Mouse (Mus musculus) brain, adult 2 months (tissue): Measurements from ENCODE around the gene Acvr1b.
A peak's percentile ranks its signal among the peaks of the same experiment; 100 is the strongest.

Experiments
- DNase-seq: peaks from one replicate; pipeline ENCODE4 v3.0.0; 2011; ENCODE audit warnings: low read depth, low spot score

Acvr1b gene

DNA sequence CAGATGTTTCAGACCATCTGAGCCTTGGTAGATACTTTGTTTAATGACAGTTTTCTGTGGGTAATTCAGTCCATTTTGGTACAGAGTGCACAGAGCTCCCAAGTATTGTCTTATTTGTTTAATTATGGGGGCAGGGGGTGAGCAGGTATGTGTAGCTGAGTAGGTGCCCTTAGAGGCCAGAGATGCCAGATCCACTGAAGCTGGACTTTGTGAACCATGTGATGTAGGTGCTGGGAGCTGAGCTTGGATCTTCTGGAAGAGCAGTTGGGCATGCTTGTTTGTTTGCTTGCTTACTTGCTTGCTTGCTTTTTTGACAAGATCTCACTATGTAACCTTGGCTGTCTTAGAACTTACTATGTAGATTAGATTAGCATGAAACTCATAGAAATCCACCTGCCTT, 23.1 kb downstream of the Acvr1b start:
- DNase-seq: no peak

DNA sequence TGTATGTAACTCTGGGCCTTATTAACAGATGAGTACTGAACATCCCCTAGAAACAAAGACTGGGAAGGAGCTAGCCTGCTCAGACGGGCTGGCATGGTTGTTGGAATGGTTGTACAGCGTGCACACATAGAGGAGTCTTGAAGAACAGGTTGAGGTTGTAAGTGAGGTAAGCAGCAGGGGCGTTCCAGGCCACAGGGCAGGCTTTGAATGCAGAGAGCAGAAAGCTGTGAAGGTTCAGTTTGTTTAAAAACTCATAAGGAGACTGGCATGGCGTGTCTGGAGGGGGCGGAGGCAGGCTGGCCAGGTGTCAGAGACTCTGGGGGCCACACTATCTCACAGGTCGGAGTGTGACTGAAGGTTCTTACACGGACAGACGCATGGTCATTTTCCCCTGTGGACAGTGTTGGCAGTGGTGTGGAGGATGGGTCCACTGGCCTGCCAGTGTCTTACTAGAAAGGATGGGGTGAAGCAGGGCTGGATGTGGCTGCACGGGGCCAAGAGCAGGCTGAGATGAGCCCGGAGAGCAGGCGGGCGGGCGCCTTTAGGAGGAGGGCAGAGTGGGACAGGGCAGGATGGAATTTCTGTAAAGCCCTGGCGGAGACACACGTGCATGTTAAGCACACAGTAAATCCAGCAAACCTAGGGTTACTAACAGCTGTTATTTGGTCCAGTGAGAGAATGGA, 23.8 kb downstream of the Acvr1b start:
- DNase-seq: no peak

DNA sequence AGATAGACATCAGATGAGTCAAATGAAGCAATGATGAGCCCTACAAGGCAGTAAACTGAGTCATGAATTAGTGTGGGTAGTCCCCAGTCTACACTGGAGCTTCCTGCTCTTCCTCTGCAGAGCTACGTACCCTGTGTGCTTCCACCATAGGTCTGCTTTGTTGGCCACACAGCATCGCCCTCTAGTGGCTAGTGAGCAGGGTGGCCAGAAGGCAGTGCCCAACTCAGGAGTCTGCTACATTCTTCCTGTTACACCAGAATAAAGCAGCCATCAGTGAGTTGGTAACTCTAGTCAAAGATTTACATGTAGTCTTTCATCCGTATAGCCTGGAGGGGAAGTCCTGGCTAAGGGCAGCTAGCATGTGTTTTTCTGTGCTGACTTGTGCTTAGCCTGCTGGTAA, 24.4 kb downstream of the Acvr1b start:
- DNase-seq: peak; percentile 90

DNA sequence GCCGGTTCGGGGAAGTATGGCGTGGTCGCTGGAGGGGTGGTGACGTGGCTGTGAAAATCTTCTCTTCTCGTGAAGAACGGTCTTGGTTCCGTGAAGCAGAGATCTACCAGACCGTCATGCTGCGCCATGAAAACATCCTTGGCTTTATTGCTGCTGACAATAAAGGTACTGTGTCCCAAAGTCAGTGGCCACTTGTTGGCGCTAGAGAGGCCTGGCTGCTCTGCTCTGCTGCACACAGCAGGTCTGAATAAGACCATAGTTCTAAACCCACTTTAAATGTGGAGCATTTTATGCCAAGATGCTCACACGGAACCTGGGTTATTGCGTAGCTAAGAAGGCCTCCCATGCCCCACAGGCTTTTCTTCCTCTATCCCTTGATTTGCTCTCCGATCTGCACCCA, 25.0 kb downstream of the Acvr1b start:
- no peak for DNase-seq

DNA sequence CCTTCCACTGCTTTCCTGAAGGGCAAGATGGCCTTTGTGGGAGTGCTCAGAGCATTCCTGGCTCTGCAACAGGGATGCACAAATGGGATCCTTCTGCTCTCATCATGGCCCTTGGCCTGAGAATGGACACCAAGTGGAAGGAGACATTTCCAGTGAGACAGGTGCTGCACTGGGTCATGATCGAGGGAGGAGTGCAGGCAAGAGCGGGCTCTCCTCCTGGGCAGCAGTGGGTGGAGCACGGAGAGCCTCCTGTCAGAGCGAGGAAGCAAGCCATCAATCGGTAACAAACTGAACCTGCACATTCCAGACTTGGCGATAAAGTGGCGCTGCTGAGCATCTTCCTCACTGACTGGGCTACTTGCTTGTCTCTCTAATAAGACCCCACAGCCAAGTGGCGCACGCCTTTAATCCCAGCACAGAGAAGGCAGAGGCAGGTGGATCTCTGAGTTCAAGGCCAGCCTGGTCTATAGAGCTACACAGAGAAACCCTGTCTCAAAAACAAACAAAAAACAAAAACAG, 27.0 kb downstream of the Acvr1b start:
- peak; percentile 54 for DNase-seq

DNA sequence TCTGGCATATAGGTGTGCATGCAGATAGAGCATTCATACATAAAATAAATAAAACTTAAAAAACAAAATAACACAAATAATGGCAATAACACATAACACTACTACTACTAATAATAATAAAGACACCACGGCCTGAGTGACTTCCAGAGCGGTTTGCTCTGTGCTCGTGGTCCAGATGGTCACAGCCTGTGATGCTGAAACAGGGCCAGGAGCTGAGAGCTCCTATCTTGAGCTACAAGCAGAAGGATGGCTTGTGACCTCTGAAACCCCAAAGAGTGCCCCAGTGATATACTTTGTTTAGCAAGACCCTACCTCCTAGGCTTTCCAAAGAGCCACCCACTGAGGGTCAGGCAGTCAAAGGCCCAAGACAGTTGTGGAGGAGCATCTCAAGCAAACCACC, 27.5 kb downstream of the Acvr1b start:
- peak; percentile 89 for DNase-seq

DNA sequence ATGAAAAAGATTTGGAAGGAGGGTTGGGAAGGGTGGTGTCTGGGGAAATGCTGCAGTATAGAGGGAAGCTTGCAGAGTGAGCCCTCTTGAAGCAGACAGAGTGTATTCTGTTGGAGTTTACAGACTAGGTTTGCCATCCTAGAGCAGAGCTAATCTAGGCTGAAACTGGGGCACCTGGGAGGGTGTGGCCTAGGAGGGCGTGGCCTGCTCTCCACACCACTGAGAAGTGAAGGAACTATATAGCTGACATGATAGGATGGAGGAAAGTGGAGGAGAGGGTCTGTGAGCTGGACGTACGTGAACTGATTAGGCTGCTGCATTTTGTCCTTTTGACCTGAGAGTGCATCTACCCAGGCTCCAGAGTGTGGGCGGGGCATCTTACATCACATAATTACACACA, 29.8 kb downstream of the Acvr1b start:
- DNase-seq: no peak

DNA sequence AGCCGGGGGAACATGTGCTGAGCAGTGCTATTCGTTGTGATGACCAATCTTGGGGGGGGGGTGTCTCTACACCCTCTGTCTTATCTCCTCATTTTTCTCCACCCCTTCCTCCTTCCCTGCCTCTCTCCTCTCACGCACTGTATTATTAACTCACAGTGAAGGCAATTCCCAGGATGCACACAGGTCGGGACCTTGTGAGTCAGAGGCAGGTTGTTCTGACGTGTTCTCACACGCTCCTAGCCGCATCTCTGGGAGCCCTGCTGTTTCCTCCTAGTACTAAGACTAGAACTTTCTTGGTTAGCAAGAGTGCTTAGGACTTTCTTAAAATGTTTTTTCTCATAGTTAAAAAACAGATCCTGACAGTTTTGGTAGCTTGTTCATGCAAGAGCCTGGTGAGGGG, 30.9 kb downstream of the Acvr1b start:
- DNase-seq: no peak

DNA sequence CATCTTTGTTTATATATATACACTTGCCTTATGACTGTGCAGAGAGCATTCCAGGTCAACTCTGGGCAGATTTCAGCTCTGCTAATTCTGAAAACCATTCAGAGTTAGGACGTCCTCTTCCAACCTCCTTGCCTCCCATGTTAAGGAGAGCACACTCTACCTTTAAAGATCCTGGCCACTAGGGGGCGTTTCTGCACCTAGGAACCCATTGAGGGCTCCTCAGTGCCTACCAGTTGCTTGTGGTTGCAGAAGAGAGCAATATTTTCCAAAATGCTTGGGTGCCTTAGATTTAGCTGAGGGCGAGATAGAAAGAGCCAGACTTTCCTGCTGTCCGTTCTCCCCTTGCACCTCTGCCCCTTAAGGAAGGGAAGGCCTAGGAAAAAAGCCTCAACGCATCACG, 36.4 kb downstream of the Acvr1b start:
- DNase-seq: peak; percentile 86

DNA sequence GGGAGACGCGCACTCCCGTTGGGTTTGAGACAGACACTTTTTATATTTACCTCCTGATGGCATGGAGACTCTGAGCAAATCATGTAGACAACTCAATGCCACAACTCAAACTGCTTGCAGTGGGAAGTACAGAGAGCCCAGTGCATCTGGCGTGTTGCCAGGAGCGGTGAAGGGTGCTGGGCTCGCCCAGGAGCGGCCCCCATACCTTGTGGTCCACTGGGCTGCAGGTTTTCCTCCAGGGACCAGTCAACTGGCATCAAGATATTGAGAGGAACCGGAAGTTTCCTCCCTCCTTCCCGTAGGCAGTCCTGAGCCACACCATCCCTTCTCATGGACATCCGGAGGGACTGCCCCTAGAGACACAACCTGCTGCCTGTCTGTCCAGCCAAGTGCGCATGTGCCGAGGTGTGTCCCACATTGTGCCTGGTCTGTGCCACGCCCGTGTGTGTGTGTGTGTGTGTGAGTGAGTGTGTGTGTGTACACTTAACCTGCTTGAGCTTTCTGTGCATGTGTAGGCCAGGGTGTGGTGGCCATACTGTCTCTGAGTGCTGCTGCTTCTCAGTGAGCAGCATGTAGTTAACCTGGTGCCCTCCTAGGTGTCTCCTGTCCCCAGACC, 37.2 kb downstream of the Acvr1b start:
- DNase-seq: no peak

DNA sequence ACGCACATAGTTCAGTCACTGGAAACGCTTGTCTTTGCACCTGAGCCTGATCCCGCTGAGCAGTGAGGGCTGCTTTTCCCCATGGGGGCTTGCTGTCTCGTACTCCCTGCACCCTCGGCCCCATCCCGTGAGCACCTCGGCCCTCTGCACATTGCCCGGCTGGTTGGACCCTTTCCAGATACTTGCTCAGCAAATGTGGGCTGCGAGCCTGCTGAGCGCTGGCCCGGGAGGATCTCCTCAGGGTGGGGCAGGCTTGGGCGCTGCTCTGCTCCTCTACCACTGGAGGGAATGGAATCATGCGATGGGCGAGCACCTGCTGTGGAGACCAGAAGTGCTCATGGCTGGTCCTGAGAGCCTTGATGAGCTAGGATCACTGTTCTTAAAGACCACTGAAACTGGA, 38.6 kb downstream of the Acvr1b start:
- DNase-seq: peak; percentile 48

DNA sequence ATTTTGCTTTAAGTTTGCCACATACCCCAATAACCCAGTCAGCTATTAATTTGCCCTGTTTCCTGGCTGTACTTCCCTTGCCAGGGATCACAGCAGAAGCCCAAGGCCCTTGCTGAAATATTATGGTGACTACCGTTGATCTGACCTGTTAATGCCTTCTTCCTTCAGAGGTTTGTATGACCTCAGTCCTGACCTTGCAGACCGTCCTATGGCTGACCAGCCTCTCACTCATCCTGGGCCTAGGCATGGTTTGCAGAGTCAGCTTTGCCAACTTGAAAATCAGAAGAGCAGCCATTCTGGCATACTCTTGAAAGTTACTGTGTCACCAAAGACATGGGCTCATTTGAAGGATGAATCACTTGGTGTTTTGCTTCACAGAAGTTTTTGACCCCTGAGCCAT, 41.3 kb downstream of the Acvr1b start:
- no peak for DNase-seq

DNA sequence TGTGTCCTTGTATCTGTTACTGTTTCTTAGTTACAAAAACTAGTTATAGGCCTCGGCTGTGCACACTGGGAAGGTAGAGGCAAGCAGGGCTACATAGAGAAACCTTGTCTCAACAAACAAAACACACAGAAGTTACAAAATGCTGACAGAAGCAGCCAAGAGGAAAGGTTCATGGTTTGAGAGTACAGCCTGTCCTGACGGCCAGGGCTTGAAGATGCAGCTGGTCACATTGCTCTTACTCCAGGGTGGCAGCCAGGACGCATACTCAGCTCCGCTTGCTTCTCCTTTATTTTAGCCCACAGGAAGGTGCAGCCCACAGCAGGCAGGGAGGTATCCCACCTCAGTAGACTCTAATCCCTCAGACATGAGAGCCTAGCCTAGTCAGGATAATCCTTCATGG, 42.2 kb downstream of the Acvr1b start:
- no peak for DNase-seq

DNA sequence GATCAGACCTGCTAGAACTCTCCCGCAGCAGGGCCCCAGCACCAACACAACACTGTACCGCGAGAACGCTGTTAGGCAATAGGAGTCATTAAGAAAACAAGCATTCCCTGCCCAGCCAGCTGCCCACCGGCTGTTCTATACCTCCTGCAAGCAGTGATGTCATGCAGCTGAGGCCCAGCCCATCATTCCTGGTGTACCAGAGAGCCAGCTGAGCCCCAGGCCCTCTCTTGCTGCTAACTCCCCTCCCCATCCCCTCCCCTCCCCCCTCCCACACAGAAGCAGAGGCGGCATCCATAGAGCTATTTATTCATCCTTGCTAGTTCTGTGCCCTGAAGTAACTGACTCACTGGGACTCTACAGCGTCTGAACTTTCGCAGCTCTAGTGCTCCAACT, 47.0 kb downstream of the Acvr1b start:
- DNase-seq: peak; percentile 56

DNA sequence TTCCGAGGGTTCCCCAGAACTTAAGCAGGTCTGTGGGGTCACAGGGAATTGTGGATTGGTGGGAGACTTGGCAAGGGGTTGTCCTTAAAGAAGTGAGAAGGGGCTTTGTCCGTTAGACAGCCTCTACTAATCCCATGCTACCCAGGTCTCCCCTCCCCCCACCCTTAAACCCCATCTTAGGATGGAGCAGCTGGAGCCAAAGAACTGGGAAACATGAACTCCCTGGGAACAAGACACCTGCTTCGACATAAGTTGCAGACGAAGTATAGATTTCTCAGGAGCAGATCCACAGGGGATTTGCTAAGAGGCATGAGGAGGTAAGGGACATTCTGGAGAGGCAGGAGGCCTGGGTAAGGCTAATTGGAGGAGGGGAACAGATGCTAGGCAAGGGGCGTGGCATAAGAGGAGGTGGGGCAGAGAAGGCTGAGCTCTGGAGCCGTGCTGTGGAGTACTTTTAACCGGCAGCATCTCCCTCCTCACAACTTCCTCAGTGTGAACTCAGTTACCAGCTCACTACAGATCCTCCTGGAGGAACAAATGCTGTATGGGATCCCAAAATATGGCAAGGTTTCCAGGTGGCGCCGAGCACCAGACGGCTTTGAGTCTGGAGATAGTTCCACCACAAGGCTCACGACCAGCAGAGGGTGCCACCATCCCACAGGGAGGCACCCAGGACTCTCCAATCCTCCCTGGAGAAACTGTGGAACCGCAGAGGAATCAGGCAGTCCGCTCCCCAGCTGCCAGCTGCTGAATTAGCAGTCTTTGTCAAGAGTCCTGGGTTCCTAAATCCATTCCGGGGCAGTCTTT, 47.6 kb downstream of the Acvr1b start:
- DNase-seq: peak; percentile 94

DNA sequence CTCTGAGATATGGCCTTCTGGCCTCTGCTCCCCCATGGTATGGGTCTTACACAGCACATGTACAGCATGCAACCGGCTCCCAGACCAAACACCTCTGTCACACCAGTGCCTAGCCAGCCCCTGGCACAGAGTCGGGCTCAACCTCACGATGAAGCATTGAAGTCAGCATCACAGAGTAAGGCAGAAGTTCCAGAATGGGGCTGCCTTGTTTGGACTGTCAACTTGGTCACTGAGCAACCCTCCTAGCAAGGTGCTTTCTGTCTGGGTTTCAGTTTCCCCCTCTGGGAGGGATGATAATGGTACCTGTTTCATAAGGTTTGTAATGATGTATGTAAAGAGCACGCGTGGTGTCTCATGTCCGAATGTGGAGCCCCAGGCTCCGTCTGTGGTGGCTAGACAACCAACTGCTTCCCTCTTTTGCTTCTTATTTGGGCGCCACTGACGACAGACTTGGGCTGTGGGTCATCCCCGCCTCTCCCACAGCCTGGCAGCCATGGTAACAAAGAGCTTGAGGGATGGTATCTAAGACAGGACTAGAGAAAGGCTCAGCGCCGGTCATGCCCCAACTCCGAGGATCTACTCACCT, 49.1 kb downstream of the Acvr1b start:
- peak; percentile 58 for DNase-seq

DNA sequence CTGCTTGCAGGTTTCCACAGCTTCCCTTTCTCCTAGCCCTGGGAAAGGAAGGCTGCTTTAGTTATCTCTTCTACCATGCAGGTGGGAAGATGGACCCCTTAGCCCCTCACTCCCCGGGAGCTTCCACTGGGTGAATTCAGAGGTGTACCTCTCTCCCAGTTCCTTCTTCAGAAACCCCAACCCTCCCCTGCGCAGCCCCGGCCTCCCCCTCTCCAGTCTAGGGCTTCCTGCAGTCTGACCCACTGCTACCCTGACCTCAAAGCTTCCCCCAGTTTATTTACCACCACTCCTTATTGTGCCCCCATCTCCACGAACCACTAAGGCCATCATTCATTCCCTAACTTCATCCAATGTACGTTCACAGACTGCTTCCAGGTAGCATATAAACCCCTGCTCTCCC, 49.7 kb downstream of the Acvr1b start:
- no peak for DNase-seq

DNA sequence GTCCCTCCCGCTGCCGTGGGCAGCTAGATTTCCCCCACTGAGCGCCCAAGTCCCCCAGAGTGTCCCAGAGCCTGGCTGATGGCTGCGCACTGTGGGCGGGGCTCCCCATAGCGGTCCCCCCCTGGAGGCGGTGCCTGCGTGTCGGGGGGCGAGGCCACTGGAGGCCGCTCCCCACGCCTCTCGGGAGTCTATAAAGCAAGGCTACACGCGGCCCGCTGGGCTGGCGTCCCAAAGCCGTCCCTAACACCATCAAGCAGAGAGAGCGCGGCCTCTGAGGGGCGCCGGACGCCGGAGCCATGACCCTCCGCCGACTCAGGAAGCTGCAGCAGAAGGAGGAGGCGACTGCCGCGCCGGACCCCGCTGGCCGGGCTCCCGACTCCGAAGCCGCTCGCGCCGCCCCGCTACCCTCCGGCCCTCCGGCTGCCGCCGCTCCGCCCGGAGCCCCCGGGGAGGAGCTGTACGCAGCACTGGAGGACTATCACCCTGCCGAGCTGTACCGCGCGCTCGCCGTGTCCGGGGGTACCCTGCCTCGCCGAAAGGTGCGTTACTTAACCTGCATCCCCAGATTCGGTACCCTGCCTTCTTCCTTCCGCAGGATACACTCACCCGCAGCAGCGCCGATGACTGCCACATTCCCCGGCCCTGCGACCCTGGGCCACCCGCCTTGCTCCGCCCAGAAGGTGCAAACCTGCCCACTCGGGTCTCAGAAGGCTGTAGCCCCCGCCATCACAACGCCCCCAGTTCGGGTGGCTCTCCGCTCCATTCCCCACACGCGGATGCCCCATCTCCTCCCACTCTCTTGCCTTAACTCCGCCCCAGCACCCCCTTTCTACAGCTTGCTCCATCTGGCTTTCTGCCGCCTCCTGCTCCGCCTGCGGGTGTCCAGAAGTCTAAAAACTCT, 50.4 kb downstream of the Acvr1b start, which contains the start of gene Grasp:
Grasp (plus strand) TSS at position 183 of the 901 bp plus-strand sequence.
- DNase-seq: peak; percentile 91

DNA sequence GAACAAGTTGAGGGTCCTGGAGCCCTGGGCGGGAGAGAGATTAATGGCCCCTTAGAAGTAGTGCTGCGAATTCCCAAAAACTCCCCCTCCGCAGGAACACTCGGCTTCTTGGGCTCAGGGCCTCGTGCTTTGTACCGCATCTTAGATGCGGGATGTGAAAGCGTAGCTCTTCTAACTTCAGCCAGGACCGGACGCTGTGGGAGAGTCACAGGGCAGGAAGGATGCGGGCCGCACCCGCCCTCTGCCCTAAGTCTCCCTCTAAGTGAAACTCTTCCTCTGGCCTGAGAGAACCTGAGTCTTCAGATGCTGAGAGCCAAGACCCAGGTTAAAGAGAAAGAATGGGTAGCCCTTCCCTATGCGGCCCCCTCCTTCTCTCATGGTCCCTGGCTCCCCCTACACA, 51.1 kb downstream of the Acvr1b start:
- no peak for DNase-seq

DNA sequence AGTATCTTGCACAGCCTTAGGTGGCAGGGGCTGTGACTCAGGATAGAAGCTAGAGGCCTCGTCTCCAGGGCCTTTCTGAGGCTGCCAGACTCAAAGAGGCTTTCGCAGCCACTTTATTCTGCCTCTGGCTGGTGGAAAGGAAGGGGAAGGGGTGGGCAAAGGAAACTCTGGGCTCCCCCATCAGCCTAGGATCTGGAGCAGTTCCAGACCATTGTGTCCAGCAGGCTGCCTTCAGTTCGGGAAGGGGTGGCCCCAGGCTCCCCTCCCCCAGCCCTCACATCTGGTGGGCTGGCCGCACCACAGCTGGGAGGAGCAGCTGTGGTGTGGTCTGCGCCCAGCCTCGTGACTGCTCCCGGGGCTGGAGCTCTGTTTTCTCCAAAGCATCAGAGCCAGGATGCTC, 54.1 kb downstream of the Acvr1b start:
- DNase-seq: peak; percentile 34
